Mouse (Mus musculus) brain, embryonic 18.5 days (tissue): ENCODE data around the gene Muc5ac.

Experiments
- DNase-seq: peaks from one replicate; pipeline ENCODE4 v3.0.0-alpha.2; 2012; ENCODE audit warnings: low read depth, low spot score

The Muc5ac gene

DNA sequence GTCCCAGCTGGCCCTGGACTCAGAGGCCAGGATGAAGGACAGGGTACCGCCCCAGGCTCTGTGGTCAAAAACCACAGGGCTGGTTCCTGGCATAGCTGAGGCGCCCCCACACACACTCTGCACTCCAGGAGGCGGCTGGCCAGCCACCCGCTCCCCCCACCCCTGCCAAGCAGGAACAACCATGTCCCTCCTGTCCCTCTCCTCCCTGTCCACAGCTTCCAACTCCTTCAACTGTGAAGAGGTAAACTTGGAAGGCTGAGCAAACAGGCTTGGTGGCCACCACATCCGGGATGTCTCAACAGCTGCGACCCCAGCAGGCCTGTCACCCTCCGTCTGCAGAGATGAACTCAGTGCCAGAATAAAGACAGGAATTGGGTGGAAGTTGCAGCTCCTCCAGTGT is 47.2 kb downstream of the Muc5ac start:
- no peak for DNase-seq

DNA sequence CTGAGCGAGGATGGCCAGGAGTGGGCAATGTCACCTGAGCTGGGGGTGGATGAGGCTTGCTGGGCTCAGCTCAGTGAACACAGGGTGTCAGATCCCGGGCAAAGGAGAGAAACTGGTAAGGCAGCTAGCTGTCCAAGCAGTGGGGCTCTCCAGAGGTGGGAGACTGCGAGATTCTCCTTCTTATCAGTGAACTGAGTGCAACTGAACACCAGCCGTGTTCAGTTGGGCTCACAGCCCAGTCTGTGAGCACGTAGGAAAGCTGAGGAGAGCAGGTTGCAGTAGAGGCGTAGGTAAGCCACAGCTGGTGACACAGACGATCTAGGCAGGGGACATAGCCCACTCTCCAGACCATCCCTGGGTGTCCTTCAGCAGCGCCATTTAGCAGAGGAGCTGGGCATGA is 47.7 kb downstream of the Muc5ac start:
- no peak for DNase-seq

DNA sequence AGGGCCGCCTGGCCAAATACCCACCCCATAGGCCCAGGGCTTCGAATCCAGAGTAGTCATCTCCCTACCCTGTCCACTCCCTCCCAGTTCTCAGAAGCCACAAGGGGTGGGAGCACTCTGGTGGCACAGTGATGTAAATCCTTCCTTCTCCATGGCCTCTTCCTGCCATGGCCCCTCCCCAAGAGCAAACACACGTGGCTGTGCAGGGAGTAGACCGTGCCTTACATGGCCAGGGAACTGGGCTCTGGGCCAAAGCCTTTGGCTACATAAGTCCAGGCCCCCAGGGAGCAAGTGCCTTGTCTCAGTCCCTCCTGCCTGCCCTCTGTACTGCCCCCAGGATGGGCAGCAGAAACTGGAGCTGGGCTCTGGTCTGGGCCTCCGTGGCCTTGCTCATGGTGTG is 50.0 kb downstream of the Muc5ac start, which contains the start of gene Muc5b:
Gene Muc5b (plus strand): TSS at position 292 of the 400 bp plus-strand sequence.
- no peak for DNase-seq

DNA sequence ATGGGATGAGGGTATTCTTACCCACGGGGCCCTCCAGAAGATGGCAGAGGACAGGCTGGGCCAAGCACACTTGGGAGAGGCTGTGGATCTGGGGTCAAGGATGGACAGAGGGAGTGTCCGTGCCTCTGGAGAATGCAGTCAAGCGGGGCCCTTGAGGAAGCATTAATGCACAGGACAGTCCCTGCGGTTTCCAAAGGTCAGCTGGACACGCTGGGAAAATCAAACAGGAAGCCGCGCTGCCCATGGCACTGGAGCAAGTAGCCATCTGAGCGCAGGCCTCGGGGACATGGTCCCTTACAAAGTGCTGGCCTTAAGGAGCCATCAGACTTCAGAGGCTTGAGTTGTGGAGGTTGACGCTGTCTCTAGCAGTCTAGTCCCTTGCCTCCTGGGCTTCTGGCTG is 51.6 kb downstream of the Muc5ac start:
- no peak for DNase-seq

DNA sequence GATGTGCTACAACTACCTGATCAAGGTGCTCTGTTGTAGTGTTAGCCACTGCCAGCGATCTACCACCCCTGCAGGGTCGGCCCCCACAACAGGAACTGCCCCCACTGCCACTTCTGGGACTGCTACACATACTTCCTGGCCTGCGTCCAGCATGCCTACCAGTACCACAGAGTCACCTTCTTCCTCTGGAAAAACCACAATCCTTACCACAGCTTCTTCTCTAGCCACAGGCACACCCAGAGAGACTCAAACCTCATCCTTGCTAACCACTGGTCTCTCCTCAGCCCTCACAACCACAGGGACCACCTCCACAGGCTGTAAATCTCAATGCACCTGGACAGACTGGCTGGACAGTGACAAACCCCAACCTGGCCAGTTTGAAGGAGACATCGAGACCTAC is 72.3 kb downstream of the Muc5ac start:
- DNase-seq: no peak
